Mouse (Mus musculus) ovary, adult 10 weeks (tissue): ENCODE data around the gene Nat8. TPM values are rescaled to one million over a fixed set of nuclear protein-coding genes. Genes with fewer than 3 reads are reported as not detected.

Experiments
- polyA plus RNA-seq: library from polyadenylated mRNA; stranded (reverse); fragments of 350-450 nt; fragmentation: Illumina TruSeq; extraction: RNeasy Lipid Tissue Mini Kit (QIAGEN cat#74804); gene quantifications from one replicate; pipeline ENCODE4 v1.2.3, GENCODE M21; 2014

Nat8 gene
- not detected for polyA plus RNA-seq

DNA sequence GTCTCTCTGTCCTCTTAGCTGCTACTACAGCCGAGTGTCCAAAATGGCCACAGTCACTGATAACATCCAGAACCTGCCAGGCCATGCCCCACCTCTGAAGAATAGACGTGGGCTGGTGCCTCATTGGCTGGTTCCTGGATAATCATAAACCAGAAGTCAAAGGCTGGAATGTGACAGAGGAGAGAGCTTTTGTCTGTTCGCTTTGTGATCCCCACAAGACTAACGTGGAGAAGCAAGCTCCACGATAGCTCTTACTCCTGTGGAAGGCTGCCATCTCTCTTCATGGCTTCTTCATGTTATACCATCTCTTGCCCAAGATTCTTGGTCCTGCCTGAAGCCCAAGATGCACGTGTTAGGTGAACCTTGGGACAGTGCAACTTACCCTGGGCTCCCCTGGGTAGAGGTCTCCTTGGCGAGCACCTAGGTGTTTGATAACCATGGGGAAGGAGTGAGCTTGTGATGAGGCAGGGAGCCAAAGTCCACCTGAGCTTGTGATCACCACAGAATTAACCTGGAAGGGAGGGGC, at the start of gene Nat8:
TSS of gene Nat8 (minus strand) at position 287 of the 526 bp plus-strand sequence.

DNA sequence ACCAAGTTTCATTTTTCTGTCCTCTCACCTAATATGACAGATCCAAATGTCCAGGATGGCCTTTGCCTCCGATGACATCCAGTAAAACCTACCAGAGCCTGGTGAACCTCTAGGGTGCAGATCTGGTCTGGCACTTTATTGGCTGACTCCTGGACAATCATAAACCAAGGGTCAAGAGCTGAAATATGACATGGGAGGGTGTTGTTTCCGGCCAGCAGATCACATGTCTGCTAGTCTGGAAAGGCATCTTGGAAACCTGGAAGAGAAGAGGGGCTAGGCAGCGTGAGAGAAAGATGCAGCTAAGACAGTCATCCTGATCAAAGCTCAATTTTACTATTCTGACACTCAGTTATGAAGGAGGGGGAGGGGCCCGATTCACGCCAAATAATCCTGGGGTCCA, 37.1 kb upstream of the Nat8 start, which contains the start of gene Nat8f2:
TSS of gene Nat8f2 (minus strand) at position 153 of the 400 bp plus-strand sequence.

DNA sequence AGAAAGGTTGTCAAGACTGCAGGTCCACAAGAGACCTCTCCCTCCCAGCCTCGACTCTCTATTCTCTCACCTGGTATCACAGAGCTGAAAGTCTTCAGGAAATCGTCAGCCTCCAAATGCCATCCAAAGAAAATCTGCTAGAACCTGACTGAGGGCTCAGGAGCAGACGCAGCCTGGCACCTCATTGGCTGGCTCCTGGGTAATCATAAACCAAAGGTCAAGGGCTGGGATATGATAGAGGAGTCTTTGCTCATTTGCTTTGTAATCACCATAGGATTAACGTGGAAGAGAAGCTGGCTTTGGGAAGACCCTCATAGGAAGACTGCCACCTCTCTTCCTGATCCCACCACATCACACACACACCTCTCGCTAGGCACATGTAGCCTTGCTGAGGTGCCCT, 11.0 kb downstream of the Nat8 start, which contains the start of the genes Nat8f6 and Nat8f5:
TSS of gene Nat8f6 (minus strand) at position 118 of the 400 bp plus-strand sequence.
TSS of gene Nat8f5 (minus strand) at position 136 of the 400 bp plus-strand sequence.

Other genes with a start within 250 kb of the Nat8 start
- 34.3 TPM for gene Alms1, start 244.6 kb downstream of the Nat8 start, polyA plus RNA-seq
- not detected for gene Nat8f7, start 118.9 kb downstream of the Nat8 start, polyA plus RNA-seq
- 6.4 TPM for gene Nat8f3, start 66.3 kb downstream of the Nat8 start, polyA plus RNA-seq
- not detected for gene Nat8f6, start 11.1 kb downstream of the Nat8 start, polyA plus RNA-seq
- gene Nat8f5, start 11.1 kb downstream of the Nat8 start, polyA plus RNA-seq = 0.51 TPM
- gene Nat8f2, start 37.1 kb upstream of the Nat8 start, polyA plus RNA-seq = 0.83 TPM
- gene Nat8f4, start 72.8 kb upstream of the Nat8 start, polyA plus RNA-seq = 11.3 TPM
- 112 TPM for gene Tprkb, start 79.8 kb upstream of the Nat8 start, polyA plus RNA-seq
- 0.51 TPM for gene Nat8f1, start 83.6 kb upstream of the Nat8 start, polyA plus RNA-seq
- 172 TPM for gene Dusp11, start 129.6 kb upstream of the Nat8 start, polyA plus RNA-seq
- gene Figla, start 184.1 kb upstream of the Nat8 start, polyA plus RNA-seq = 1.4 TPM
- 0.26 TPM for gene Add2, start 196.6 kb upstream of the Nat8 start, polyA plus RNA-seq